Mouse (Mus musculus) megakaryocyte, embryonic 14.5 days (primary cell): ENCODE data around the gene Elfn1.

Experiments
- FLI1 ChIP-seq: IDR thresholded peaks from 2 replicates; pipeline ENCODE4 v1.6.1; 2012; ENCODE audit warnings: low read length, inconsistent platforms, mixed read lengths
- GATA1 ChIP-seq: IDR thresholded peaks from 3 replicates; pipeline ENCODE4 v1.6.1; 2012; ENCODE audit warnings: mixed read lengths, low read length, inconsistent platforms, borderline replicate concordance

GRCm38 (mm10) chr5:139908243-139908810, 584 bp downstream of the Elfn1 start:
- TF ChIP-seq GATA1 (no peak), FLI1 (no peak)
